Mouse (Mus musculus): ENCODE results near the gene Zfp583. TPM values are rescaled to one million over a fixed set of nuclear protein-coding genes. Genes with fewer than 3 reads are reported as not detected.

Zfp583 gene
- polyA plus RNA-seq, 1 experiment from 2014 or later, result 4.0 TPM

- H3K4me2 ChIP-seq (replicated peaks; ENCODE audit: low read depth, low read length), result no peak overlapping the region
- DNase-seq (ENCODE audit: low spot score) (peak; percentile 24), ATAC-seq (no peak)
- 61% methylated on average over 1 of the region's 1 CpGs for WGBS
- no peak overlapping the region for H3K4me3 ChIP-seq (ENCODE audit: low read depth, low read length)
- H3K36me3 ChIP-seq (ENCODE audit: insufficient read depth, low read length), result no peaks in the 10 kb centered on the region
- H3K27me3 ChIP-seq (replicated peaks; ENCODE audit: insufficient read depth, low read length), result no peaks in the 10 kb centered on the region
- H3K27ac ChIP-seq (ENCODE audit: low read length), result no peak overlapping the region
- no peaks in the 10 kb centered on the region for H3K9me3 ChIP-seq (ENCODE audit: low read length)
- H3K9ac ChIP-seq (replicated peaks; ENCODE audit: low read depth), result no peak overlapping the region
- peaks cover 7% of the 10 kb centered on the region; the same call in 1 of the 2 replicates for H3K4me1 ChIP-seq (ENCODE audit: insufficient read depth, low read depth, low read length)
- TF ChIP-seq EP300 (IDR thresholded peaks at IDR 0.05) (no peak), CTCF (IDR thresholded peaks at IDR 0.05) (no peak)
These were observed 33.7 kb upstream of the Zfp583 start for GRCm38 (mm10) chr7:6364761-6365160.

- Histone ChIP-seq H3K36me3 (ENCODE audit: insufficient read depth, low read length) (no peaks in the 10 kb centered on the region), H3K27me3 (replicated peaks; ENCODE audit: insufficient read depth, low read length) (no peaks in the 10 kb centered on the region), H3K27ac (ENCODE audit: low read length) (peak within 1 kb of the TSS; percentile 72), H3K9ac (replicated peaks; ENCODE audit: low read depth) (peak within 1 kb of the TSS; percentile 50), H3K9me3 (ENCODE audit: low read length) (no peaks in the 10 kb centered on the region), H3K4me2 (replicated peaks; ENCODE audit: low read depth, low read length) (peak within 1 kb of the TSS; percentile 71), H3K4me3 (ENCODE audit: low read depth, low read length) (peak within 1 kb of the TSS; percentile 50), H3K4me1 (ENCODE audit: insufficient read depth, low read depth, low read length) (peaks cover 7% of the 10 kb centered on the region; the same call in 1 of the 2 replicates)
- TF ChIP-seq CTCF (IDR thresholded peaks at IDR 0.05) (peak; percentile 50), EP300 (IDR thresholded peaks at IDR 0.05) (no peak)
- peak; percentile 79 for ATAC-seq
- peak; percentile 97 for DNase-seq (ENCODE audit: low spot score)
- under 1% methylated on average over 23 of the region's 23 CpGs for WGBS
These were observed 32.0 kb upstream of the Zfp583 start, which contains the start of gene Zfp78 for GRCm38 (mm10) chr7:6363047-6363488. TSS of gene Zfp78 (plus strand) at chr7:6363280.

- Histone ChIP-seq H3K27ac (ENCODE audit: low read length) (peak overlapping the region; percentile 72), H3K9ac (replicated peaks; ENCODE audit: low read depth) (peak overlapping the region; percentile 41; the same call in 1 of the 2 replicates), H3K4me3 (ENCODE audit: low read depth, low read length) (peak overlapping the region; percentile 50), H3K4me1 (ENCODE audit: insufficient read depth, low read depth, low read length) (peaks cover 7% of the 10 kb centered on the region; the same call in 1 of the 2 replicates), H3K36me3 (ENCODE audit: insufficient read depth, low read length) (no peaks in the 10 kb centered on the region), H3K4me2 (replicated peaks; ENCODE audit: low read depth, low read length) (peak overlapping the region; percentile 71), H3K27me3 (replicated peaks; ENCODE audit: insufficient read depth, low read length) (no peaks in the 10 kb centered on the region), H3K9me3 (ENCODE audit: low read length) (no peaks in the 10 kb centered on the region)
- DNase-seq (ENCODE audit: low spot score) (peak; percentile 100), ATAC-seq (peak; percentile 94)
- under 1% methylated on average over 37 of the region's 38 CpGs for WGBS
- 0 out of 2 replicates have a peak, but pooled peaks have one; percentile 13 for TF ChIP-seq EP300 (IDR thresholded peaks at IDR 0.05)
- no peak for TF ChIP-seq CTCF (IDR thresholded peaks at IDR 0.05)
These were observed 31.4 kb upstream of the Zfp583 start for GRCm38 (mm10) chr7:6362268-6363046.

GRCm38 (mm10) chr7:6361756-6362155 is 30.7 kb upstream of the Zfp583 start:
- Histone ChIP-seq H3K9me3 (ENCODE audit: low read length) (no peaks in the 10 kb centered on the region), H3K9ac (replicated peaks; ENCODE audit: low read depth) (peak overlapping the region; percentile 41; the same call in 1 of the 2 replicates), H3K4me3 (ENCODE audit: low read depth, low read length) (peak overlapping the region; percentile 50), H3K27me3 (replicated peaks; ENCODE audit: insufficient read depth, low read length) (no peaks in the 10 kb centered on the region), H3K27ac (ENCODE audit: low read length) (peak overlapping the region; percentile 72), H3K36me3 (ENCODE audit: insufficient read depth, low read length) (no peaks in the 10 kb centered on the region), H3K4me2 (replicated peaks; ENCODE audit: low read depth, low read length) (peak overlapping the region; percentile 58), H3K4me1 (ENCODE audit: insufficient read depth, low read depth, low read length) (peaks cover 7% of the 10 kb centered on the region; the same call in 1 of the 2 replicates)
- DNase-seq (ENCODE audit: low spot score) (no peak), ATAC-seq (no peak)
- TF ChIP-seq EP300 (IDR thresholded peaks at IDR 0.05) (no peak), CTCF (IDR thresholded peaks at IDR 0.05) (no peak)
- WGBS, result 19% methylated on average over 7 of the region's 7 CpGs

GRCm38 (mm10) chr7:6360477-6361060 is 29.5 kb upstream of the Zfp583 start:
- no peak for TF ChIP-seq EP300 (IDR thresholded peaks at IDR 0.05)
- TF ChIP-seq CTCF (IDR thresholded peaks at IDR 0.05), result no peak
- DNase-seq (ENCODE audit: low spot score) (no peak), ATAC-seq (no peak)
- no peaks in the 10 kb centered on the region for H3K36me3 ChIP-seq (ENCODE audit: insufficient read depth, low read length)
- WGBS, result 20% methylated on average over 9 of the region's 9 CpGs
- peaks cover 7% of the 10 kb centered on the region; the same call in 1 of the 2 replicates for H3K4me1 ChIP-seq (ENCODE audit: insufficient read depth, low read depth, low read length)
- no peak overlapping the region for H3K27ac ChIP-seq (ENCODE audit: low read length)
- H3K4me2 ChIP-seq (replicated peaks; ENCODE audit: low read depth, low read length), result no peak overlapping the region
- H3K4me3 ChIP-seq (ENCODE audit: low read depth, low read length), result no peak overlapping the region
- H3K27me3 ChIP-seq (replicated peaks; ENCODE audit: insufficient read depth, low read length), result no peaks in the 10 kb centered on the region
- no peaks in the 10 kb centered on the region for H3K9me3 ChIP-seq (ENCODE audit: low read length)
- H3K9ac ChIP-seq (replicated peaks; ENCODE audit: low read depth), result no peak overlapping the region

GRCm38 (mm10) chr7:6358937-6359590 is 28.0 kb upstream of the Zfp583 start:
- H3K9me3 ChIP-seq (ENCODE audit: low read length), result no peaks in the 10 kb centered on the region
- 48% methylated on average over 10 of the region's 10 CpGs for WGBS
- no peak overlapping the region for H3K4me3 ChIP-seq (ENCODE audit: low read depth, low read length)
- ATAC-seq (no peak), DNase-seq (ENCODE audit: low spot score) (peak; percentile 85)
- no peak overlapping the region for H3K27ac ChIP-seq (ENCODE audit: low read length)
- no peak overlapping the region for H3K9ac ChIP-seq (replicated peaks; ENCODE audit: low read depth)
- H3K27me3 ChIP-seq (replicated peaks; ENCODE audit: insufficient read depth, low read length), result no peaks in the 10 kb centered on the region
- no peaks in the 10 kb centered on the region for H3K36me3 ChIP-seq (ENCODE audit: insufficient read depth, low read length)
- peaks cover 7% of the 10 kb centered on the region; the same call in 1 of the 2 replicates for H3K4me1 ChIP-seq (ENCODE audit: insufficient read depth, low read depth, low read length)
- no peak overlapping the region for H3K4me2 ChIP-seq (replicated peaks; ENCODE audit: low read depth, low read length)
- TF ChIP-seq CTCF (IDR thresholded peaks at IDR 0.05) (peak; percentile 77), EP300 (IDR thresholded peaks at IDR 0.05) (no peak)

Measured in lung, postnatal 0 days (tissue).